Mouse (Mus musculus) lung, postnatal 0 days (tissue): ENCODE measurements around the gene Acp2.

Experiments used
- CTCF ChIP-seq: IDR thresholded peaks from 2 replicates; pipeline ENCODE4 v1.5.1; 2016; ENCODE audit warnings: antibody characterized with exemption, mild to moderate bottlenecking
- EP300 ChIP-seq: IDR thresholded peaks from 2 replicates; pipeline ENCODE4 v1.6.1; 2016; ENCODE audit warnings: antibody characterized with exemption, mild to moderate bottlenecking, control low read depth

DNA sequence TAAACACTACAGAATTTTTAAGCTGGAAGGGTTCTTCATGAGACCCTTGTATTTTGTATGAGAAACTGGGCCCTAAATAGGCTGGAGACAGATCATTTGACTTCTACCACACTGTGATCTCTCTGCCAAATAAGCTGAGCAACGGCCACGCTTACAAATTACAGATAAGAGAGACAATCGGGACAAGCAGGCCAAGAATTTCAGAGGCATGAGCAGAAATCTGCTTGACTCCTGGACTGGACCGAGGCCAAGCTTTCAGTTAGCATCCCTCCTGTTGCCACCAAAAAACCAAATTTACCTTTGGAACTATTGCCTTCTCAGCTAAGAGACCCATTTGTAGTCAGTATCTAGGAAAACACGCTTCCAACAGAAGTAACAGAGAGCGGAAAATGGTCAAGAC lies 42.1 kb upstream of the Acp2 start:
- TF ChIP-seq CTCF: no peak
- no peak for TF ChIP-seq EP300
